Mouse (Mus musculus) liver, adult 2 months (tissue): ENCODE measurements at regions not wholly inside any gene's neighbourhood (a gene's known extent, or its start where the extent isn't known, plus 50 kb on each side); places are given as distances from the start of the nearest gene placed in this dataset.

Experiments used
- CTCF ChIP-seq: fragments of 200-500 bp; IDR thresholded peaks from 2 replicates; pipeline ENCODE4 v1.5.1; 2011; ENCODE audit warnings: low read depth, low read length, control low read depth
- POLR2A ChIP-seq: fragments of 200-500 bp; IDR thresholded peaks from 2 replicates; pipeline ENCODE4 v1.6.1; 2011; ENCODE audit warnings: low read length, control low read depth; ENCODE audit not compliant: insufficient read depth; ENCODE audit errors: extremely low read depth

DNA sequence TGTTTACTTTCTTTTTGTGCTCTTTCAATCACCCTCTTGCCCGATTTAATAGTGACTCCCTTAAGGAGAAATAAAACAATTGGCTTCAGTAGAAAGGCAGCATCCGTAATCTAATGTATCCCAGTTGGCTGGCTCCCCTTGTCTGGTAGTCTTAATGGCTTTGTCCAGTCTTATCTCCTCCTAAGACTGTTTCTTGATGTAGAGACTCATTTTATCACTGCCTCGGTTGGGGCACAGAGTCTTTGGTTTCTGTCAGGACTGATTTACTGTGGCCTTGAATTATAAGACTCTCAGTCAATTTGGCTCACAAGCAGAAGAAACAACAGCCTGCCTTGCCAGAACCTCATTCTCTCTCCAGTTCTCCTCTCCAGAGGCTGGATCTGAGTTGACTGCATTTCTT, 487.5 kb upstream of the Syt1 start:
- TF ChIP-seq CTCF: no peak
- TF ChIP-seq POLR2A: no peak
